Mouse (Mus musculus) T-helper 1 cell (primary cell): ENCODE data around the gene Dcst2.

ENCODE experiments used
- in situ Hi-C: fragments of 300-600 bp; cut with MboI, MseI; formaldehyde crosslinking; loops from one replicate; pipeline ENCODE4 v1.15.1; 2025; ENCODE audit warnings: high pct_unique_total_duplicates

The Dcst2 gene

DNA sequence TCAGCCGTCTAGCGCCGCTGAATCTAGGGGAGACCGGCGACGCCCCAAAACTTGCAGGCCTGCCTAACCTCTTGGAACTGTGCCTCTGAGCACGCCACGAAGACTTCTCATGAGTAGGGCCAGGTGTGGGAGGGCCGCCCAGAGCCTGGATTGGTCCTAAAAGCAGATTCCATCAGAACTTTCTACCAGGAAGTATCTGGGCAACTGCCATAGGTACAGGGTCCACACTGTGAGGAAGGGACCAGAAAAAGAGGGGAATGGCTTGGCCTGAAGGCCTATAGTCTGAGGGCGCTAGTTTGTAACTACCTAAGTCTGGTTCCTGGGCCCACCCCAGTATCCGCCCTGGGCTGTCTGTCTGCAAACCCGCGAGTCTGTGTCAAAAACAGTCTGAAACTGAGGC is 30.2 kb upstream of the Dcst2 start:
- in situ Hi-C loops = no loop called here

DNA sequence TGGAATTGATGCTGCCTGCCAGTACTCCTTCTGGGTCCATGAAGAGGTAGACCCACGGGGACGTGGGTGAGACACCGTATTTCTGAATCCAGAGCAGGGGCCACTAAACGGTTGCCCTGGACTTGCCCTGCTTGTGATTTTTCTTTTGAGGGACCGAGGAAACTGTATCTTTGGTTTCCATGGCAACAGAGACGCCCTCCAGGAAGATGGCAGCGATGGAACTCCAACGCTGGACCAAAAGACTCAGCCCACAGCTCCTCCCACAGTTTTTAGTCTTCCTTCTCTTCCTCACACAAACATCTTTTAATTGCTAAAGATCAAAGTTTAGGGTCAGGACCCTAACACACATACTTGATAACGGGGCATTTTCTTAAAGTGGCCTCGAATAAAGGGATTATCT is 29.8 kb upstream of the Dcst2 start:
- in situ Hi-C loops = no loop called here

DNA sequence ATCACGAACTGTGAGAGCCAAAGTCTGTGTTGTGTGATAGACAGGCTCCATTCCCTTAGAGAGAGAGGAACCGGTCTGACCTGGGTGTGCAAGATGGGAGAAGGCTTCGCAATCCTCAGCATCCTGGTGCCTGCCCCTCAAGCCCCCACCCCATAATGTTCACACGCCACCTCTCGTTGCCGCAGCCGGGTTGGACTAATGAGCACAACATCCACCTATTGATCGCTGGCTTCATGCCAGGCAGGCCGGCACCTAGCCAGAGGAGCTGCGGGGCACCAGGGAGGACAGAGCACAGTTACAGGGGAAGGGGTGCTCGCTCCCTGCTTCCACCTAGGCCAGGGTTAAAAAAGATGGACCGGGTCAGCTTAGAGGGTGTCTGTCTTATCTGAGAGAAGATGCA is 29.3 kb upstream of the Dcst2 start:
- in situ Hi-C loops = no loop called here

DNA sequence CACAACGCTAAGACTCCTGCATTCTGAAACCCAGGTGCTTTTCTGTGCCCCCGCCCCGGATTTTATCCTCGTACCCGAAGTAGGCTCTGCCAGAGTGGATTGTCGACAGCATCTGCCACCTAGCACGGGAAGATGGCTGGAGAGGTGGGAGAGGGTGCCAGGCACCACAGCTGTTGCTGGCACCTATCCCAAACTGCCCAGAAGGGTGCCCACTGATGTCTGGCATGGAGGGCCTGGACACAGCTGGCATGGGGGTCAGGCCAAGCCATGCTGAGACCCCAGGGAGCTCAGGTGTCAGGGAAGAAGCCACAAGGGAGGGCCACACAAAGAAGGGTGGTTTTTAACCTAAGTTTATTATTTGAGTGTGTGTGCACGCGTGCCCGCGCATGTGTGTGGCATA is 28.7 kb upstream of the Dcst2 start:
- in situ Hi-C loops = no loop called here

DNA sequence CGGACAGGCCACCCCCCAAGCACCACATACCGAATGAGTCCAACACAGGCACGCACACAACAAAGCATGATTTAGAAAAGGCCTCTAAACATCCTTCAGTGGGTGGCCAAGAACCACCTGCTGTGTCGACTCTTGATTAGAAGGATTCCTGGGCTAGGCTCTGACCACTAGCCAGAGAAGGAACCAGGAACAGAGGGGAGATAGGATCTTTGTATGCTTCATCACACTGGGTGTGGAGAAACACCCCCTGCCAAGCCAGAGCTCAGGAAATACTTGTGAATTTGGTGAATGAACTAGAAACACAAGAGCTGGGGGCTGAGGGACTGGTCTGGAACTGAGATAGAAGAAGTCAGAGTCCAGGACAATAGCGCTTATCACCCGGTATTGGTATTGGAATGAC is 25.2 kb upstream of the Dcst2 start:
- in situ Hi-C loops = no loop called here

DNA sequence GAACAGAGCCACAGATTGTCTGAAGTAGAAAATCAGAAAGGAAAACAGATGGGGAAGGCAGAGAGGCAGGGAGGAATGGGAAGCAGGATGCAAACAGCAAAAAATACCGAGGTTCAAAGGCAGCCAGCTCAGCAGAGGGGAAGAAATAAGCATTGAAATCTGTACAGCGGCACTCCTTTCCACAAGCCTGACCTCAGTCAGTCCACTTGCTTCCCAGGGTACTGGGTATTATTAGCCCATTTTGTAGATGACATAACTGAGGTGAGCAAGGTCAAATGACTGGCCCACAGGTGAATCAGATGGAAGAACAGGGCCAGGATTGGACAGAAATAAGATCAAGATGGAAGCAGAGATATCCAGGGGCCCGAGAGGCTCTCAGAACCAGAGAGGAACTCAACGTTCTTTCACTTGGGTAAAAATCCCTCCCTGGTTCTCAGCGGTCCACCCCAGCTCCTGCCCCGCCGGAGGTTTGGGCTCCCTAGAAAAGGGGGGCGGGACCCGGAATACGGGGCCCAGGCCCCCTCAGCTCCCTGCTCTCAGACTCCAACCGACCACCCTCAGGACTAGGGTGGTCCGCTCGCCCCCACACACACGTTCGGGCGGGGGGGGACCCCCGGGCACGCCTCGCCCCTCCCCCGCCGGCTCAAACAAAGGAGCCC is 24.6 kb upstream of the Dcst2 start:
- in situ Hi-C loops = no loop called here

DNA sequence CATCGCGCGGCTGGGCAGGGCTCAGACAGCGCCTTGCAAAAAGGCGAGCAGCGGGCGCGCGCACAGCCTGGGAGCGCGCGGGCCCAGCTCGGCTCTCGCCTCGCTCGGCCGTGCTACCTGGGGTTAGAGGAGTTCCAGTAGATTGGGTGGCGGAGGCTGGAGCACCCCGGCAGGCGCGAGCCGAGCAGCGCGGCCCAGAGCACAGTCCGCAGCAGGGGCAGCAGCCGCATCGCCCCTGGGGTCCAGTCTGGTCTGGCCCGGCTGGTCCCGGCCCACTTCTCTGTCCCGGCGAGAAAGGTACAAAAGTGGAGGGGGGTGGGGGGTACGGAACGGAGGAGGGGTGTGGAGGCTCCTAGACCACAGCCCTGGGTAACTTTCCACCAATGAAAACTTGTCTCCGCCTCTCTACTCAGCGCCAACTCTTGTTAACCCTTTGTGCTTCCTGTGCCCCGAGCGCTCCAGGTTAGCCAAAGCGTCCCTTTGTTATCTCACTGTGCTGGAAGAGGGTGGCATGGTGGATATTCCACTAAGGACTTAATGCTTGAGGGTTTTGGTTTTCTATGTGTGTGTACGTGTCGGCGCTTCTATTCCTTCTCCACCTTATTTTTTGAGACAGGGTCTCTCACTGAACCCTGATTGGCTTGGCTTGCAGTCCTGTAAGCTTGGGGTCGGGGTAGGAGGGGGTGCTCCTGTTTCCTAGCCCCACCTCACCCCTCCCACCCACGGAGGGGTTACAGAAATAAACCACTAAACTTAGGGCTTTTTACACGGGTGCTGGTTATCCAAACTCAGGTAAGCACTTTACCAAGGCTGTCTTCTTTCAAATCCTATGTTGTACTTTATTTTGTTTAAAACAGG is 23.8 kb upstream of the Dcst2 start, which contains the start of gene Efna4:
Efna4 (minus strand) TSS at position 308 of the 858 bp plus-strand sequence.
- in situ Hi-C loops = no loop called here

DNA sequence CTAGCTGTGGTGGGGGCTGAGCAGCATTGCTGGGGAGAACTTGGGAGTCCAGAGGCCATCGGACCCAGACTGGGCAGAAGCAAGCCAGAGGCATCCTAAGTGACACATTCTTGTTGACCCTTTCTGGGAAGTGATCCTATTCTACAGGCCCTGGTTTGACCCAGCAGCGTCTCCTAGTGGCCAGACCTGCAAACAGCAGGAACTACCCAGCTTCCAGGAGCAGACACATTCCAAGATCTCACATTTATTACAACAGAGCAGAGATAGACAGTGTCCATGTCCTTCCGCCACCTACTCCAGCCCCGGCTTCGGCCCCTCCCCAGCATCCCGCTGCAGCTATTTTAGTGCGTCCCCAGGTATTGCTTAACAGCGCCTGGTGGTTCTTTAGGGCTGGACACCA is 22.4 kb upstream of the Dcst2 start:
- in situ Hi-C loops = no loop called here

DNA sequence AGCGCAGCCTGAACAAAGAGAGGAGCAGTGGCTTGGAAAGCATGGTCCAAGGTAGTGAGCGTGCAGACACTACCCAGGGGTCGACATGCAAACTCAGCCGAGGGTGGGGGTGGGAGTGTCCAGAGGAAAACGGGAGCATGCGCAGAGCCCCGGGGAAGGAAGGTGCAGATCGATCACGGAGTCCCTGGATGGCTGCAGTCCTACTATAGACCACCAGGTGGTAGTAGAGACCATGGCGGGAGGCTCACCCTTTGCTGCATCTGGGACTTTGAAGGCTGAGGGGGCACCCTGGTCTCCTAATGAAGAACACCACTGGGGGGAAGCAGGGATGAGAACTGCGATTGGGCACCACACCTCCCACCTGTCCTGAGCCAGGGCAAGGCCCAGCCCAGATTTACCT is 21.3 kb upstream of the Dcst2 start:
- in situ Hi-C loops = no loop called here

DNA sequence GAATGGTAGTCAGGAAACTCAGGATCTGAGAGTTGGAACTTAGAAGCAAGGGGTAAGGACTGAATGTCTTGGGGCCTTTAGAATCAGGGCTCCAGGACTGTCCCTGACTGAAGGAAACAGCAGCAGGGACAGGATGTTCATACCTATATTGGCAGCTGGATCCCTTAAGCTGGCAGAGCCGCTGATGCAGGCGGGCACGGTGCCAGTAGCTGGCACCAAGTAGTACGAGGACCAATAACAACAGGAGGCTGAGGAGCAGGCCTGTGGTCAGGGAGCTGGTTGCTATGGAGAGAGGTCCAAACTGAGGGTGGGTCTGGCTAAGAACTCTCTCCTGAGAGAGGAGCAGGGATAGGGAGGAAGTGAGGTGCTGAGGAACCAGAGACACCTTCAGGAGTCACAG is 20.0 kb upstream of the Dcst2 start:
- in situ Hi-C loops = no loop called here

DNA sequence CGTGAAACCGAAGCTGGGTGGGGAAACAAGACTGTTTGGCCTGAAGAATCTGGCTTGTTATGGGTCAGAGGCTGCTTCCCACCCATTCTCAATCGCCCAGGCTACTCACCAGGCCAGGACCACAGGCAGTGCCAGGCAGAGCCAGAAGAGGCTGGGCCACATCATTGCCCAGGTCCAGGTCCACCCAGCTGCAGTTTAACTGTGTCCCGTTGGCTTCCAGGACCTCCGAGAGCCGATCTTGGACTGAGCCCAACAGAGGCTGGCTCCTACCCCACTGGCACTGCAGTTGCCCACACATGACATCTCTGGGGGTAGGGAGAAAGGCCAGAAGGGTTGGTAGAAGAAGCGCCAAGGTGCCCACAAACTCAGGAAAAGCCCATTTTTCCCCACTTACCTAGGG is 18.5 kb upstream of the Dcst2 start:
- in situ Hi-C loops = no loop called here

DNA sequence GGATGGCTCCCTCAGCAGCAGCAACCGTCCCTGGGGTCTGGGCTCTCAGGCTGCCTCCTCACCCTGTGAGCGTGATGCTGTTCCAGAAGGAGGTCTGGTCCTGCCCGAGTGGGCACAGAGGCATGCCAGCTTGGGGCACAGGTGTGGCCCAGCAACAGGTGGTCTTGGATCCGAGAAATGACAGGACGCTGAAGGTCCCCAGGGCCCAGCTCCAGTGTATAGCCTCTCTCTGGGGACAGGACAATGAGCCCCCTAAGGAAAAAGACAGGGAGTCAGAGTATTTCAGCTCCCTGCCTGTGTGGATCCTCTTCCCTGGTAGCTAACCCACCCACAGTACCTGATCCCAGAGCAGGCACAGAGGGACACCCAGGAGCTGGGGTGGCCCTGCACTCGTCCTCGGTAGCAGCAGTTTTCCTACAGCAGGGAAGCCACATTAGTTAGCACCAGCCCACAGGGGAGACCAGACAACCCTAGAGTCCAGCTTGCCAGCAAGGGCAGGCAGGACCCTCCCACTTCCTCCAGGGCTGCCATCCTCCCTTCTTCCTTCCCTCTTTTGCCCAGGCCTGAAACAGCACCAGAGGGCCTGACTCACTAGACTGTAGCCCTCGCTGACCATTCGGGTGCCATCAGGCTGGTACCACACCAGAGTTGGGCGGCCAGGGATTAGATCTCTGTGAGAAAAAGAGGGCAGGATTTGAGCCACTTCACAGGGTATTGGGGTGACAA is 14.8 kb upstream of the Dcst2 start:
- in situ Hi-C loops = no loop called here

DNA sequence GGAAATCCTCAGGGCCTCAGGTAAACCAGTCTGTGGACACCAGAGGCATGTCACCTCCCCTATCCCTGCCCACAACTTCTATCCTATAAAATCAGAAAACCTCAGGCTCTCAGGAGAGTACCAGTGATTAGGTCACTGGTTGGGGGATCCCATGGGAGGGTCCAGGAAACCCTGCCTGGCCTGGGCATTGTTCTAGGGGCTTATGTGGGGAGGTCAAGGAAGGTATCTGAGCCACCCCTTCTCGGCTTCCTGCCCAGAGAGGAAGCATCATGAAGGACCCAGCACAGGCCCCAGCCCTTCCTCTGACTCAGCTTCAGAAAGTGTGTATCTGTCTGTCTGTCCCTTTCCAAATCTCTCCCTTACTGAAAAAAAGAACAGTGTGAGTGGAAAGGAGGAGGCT is 13.9 kb upstream of the Dcst2 start:
- in situ Hi-C loops = no loop called here

DNA sequence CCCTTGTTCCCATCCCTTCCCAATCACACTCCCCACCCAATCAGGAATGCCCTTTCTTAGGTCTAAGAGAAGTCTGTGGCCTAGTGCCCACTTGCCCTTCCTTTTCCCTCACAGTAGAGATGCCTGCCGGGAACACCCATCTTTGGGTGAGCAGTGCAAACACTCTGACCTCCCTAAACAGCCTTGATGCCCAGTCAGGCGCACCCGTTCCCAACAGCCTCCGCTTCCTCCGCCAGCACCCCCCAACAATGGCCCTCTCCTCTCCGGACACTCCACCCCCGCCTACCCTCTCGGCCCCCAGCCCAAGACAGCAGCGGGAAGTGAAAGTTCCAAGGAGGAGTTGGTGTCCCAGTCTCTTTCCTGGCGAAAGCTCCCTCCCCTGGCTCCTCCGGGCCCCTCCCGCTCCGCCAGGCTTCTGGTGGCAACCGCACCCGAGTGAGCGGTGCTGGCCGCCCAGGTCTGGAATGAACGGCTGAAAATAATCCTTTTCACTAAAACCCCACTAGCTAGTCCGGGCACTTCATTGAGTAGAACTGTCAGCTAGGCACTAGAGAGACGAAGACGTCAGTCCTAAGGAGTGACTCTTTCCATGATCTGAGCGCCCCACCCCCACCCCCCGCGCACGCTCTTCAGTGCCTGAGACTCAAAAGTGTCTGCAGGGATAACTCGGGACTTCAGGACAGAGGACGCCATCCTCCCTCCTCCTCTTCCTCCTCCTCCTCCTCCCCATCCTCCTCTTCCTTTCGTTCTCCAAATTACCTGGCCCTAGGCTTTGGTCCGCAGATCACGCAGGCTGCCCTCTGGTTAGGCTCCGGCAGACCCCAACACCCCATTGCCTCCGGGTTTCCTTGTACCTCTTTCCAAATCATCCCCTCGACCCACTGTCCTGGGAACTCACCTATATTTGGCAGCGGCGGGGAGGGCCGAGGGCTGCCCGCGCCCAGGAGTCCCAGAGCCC is 12.6 kb upstream of the Dcst2 start:
- in situ Hi-C loops = no loop called here

DNA sequence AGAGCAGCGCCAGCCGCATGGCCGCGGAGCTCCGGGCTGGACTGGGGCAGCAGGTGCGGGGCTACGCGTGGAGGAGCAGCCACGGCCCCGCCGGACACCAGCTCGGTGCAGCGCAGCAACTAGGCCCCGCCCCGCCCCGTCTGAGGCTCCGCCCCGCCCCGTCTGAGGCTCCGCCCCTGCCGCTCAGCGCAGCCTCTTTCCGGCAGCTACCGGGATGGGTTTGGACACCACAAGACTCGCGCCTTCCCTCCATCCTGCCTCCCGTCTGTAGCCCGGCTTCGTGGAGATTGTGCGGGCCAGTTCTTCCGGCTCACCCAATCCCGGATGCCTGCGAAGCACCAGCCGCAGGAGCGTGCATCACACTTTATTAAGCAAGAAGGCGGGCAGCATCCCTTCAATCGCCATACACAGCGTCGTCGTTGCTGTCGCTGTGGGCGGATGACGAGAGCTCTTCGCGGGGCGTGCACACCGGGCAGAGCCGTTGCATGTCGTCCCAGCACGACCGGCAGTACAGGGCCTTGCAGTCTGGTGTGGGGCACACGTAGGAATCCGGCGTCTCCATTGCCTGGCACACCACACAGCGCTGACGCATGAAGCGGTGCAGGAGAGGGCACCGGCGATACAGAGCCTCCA is 11.8 kb upstream of the Dcst2 start, which contains the start of gene Adam15:
Adam15 (minus strand) TSS at position 128 of the 633 bp plus-strand sequence.
- in situ Hi-C loops = no loop called here

DNA sequence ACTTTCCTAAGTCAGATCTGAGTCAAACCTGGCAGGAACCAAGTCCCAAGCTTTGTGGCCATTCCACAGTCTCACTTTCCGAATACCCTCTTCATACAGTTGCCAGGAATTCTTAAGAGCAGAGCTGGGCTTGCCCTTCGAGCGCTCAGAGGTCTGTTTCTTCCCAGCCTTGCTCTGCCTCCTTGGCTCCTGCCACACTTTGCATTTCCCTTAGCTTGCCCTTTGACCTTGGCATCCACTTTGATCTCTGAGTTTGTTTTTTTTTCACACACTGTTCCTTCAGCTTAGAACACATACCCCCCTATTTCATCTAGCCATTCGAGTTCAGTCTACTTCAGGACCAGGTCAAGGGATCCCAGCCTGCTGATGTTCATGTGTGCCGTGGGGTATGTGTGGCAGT is 10.5 kb upstream of the Dcst2 start:
- in situ Hi-C loops = no loop called here

DNA sequence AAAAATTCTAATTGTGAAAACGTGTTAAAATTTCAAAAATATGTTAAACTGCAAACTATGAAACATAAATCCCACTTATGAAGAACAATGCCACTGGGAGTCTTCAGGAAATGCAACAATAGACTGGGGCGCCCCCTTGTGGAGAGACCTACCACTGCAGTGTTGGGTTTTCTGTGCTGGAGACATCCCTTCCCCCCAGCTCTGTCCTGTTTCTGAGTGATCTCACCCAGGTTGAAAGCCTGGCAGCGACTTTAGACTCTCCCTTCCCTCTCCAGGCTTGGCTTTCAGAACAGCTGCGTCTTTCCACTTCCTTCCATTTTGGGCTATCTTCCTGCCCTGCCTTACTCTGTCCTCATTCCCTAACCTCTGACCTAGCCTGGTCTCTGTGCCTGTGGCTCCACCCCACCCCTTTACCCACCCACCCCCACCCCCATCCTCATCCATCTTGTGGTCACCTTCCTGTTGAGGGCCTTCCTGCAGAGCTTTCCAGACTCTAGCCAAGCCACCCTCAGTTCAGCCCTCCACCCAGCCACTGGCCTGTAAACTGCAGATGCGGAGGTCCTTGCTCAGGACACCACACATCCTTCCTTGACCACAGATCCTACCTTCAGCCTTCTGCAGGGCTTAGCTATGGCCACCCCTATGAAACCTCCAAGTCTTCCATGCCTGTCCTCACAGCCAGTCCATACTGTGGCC is 6.8 kb upstream of the Dcst2 start:
- in situ Hi-C loops = loop anchor here (5.0 kb wide), 1 partner anchor 33 kb away; the partner anchor contains the start of gene Efna3

DNA sequence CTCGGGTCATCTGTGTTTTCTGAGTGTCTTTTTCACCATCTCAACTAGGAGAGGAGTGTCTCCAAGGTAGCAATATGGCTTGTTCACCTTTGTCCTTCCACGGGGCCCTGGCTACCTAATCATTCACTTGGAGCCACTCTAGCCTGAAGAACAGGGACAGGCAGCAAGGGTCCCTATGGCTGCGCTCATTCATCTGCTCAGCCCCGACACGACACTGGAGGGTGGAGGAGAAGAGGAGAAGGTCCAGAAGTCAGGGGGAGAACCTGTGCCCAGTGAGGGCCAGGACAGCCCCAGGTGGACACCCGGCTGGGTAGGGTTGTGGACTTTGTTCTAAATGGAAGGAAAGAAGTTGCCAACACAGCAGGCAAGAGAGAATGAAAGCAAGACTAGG is 6.3 kb upstream of the Dcst2 start:
- in situ Hi-C loops = loop anchor here (5.0 kb wide), 1 partner anchor 33 kb away; the partner anchor contains the start of gene Efna3

DNA sequence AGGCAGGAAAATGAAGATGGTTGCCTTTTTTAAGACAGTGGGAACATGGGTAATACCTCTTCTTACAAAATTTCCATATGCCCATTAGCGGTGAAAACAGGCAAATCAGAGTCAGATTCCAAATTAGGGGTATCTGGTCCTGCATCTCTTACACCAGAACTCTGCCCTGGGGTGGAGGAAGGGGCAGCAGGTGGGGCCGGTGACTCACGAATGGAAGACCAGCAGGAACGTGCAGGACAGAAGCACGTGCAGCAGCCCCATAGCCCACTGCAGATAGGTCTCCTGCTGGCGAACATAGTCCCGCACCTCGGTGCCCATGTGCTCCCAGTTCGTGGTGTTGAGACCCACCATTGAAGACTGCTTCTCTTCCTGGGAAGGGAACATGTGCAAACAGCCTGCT is 5.7 kb upstream of the Dcst2 start:
- in situ Hi-C loops = loop anchor here (5.0 kb wide), 1 partner anchor 34 kb away; the partner anchor contains the start of gene Efna3

DNA sequence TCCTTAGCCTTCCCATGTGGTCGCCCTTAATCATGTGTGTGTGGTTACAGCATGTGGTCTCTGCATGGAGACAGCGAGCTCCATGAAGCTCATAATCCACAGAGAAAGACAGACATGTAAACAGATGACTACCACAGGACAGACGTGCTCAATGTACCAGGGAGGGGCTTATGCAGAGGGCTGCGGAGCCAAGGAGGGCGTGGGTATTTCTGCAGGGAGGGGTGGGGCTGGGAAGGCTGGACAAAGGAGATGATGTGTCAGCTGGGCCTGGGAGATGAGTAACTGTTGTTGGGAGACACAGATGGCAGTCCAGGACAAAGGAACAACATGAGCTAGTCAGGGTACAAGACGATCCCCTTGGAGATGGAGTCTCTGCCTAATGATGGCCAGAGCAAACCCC is 2.1 kb upstream of the Dcst2 start:
- in situ Hi-C loops = loop anchor here (5.0 kb wide), 1 partner anchor 37 kb away; the partner anchor contains the start of gene Efna3
